Mouse (Mus musculus): ENCODE data around the gene BC005537.
"Not testable (repeated sequence)": the region's sequence is repeated elsewhere in the genome, so short reads cannot be mapped to it uniquely, and the experiment has no call there.

BC005537 gene

DNA sequence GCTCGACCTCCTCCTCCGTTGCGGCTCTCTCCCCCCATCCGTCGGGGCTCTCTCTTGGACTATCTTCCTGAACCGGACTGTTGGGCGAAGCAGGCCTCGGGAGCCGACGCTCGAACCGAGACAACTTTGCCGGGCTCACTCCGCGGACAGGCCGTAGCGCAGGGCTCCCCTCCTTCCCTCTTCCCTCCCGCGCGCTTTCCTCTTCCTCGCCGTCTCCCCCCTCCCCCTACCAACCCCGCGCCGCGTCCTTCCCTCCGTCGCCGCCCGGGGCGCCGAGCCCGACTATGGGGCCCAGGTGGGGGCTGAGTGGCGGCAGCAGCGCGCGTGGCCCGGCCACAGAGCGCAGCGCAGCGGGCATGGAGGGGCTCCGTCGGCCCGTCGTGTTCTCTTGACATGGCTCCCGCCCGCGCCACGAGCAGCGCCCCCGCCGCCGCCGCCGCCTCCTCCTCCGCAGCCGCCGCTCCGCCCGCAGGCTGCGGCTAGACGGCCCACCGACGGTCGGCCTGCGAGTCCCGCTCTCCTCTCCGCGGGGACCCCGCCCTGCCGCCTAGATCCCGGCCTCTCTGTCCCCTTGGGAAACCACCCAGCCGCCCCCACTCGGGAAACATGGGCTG is at the start of gene BC005537:
TSS of gene BC005537 (plus strand) at position 350 of the 614 bp plus-strand sequence.
- DNase-seq (ENCODE audit: low spot score in 2 of 2), result peak in 1 of 2 experiments; percentile 76

DNA sequence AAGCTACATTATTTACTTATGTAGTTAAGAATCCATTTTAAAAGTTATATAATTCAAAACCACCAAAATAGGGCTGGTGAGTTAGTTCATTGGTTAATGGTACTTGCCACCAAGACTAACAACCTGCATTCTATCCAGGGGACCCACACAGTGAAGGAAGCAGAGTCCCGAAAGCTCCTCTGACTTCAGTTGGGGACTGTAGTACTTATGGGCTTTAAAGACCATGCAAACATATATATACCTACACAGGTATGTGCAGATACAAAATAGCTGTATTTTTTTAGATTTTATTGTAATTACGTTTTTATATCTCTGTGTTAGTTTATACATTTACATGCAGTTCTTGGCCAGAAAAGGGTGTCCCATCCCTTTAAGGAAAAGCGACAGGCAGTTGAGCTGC is 44.7 kb upstream of the BC005537 start:
- no peak for DNase-seq (ENCODE audit: low spot score in 2 of 2)

DNA sequence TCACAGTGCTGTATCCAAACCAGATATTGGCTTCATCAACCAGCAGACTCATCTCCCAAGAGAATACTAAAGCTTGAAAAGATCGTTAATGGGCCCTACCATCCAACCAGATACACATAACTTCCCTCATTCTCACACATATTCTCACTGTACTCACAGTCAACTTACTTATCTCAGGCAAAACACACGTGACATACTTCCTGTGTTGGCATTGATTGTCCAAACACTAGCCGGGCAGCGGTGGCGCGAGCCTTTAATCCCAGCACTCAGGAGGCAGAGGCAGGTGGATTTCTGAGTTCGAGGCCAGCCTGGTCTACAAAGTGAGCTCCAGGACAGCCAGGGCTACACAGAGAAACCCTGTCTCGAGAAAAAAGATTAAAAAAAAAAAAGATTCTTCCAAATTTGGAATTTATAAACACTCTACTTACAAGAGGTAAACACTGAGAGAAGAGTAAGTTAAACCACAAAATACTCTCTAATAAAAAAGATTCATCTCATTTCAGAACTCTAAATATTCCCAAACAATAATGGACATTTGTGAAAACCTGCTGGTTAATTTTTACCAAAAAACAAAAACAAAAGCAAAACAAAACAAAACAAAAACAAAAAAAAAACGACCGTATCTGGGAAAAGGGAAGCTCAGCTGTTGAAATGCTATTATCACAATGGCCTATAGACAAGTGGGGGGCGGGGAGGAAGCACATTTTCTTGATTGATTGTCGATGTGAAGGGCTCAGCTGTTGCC is 43.5 kb upstream of the BC005537 start:
- no peak for DNase-seq (ENCODE audit: low spot score in 2 of 2)

DNA sequence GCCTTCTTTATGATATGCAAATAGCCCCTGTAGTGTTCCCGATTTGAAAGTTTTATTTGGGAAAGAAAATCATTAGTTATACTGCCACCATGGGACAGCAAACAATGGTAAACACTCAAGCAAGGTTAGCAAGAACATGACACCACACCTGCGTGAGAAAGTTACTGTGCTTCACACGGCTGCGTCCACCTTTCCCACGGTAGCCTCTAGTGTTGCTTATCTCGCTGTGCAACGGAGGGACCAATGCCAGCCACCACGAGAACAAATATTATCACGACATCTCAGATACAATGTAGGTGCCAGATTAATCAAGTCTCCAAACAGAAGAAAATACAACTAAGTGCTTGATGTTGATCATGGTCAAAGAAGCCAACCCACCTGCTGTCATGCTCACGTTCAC is 42.0 kb upstream of the BC005537 start:
- no peak for DNase-seq (ENCODE audit: low spot score in 2 of 2)

DNA sequence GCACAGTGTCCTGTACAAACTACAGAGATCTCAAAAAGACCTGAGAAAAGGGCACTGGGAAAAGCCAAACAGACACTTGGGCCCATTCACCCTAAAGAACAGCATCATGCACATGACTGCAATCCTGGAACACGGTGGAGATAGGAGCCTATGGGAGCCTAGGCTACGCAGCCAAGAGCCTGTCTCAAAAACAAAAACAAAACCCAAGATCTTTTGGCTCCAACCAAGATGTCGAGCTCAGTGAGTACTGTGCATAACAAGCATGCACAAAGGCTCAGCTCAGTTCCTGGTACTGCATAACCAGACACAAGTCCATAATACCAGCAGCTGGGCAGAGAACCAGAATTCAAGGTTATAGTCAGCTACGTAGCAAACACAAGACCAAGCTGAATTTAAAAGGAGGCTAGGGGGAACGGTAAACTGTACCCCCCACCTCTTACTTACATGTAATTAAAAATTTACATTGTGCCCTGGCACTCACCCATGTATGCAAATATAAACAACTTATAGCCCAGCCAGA is 41.0 kb upstream of the BC005537 start:
- DNase-seq (ENCODE audit: low spot score in 2 of 2), result no peak

DNA sequence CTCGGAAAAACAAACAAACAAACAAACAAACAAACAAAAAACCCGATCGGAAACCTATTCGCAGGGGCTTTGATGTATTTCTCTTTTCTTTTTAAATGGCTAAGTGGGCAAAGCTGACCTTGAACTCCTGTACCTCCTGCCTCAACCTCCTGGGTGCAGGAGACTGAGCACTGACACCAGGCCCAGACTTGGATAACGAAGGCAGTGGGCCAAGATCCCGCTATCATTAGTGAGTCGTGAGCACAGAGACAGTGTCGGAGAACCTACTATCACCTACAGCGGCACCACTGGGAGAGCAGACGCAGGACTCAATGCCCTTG is 40.4 kb upstream of the BC005537 start:
- no peak for DNase-seq (ENCODE audit: low spot score in 2 of 2)

DNA sequence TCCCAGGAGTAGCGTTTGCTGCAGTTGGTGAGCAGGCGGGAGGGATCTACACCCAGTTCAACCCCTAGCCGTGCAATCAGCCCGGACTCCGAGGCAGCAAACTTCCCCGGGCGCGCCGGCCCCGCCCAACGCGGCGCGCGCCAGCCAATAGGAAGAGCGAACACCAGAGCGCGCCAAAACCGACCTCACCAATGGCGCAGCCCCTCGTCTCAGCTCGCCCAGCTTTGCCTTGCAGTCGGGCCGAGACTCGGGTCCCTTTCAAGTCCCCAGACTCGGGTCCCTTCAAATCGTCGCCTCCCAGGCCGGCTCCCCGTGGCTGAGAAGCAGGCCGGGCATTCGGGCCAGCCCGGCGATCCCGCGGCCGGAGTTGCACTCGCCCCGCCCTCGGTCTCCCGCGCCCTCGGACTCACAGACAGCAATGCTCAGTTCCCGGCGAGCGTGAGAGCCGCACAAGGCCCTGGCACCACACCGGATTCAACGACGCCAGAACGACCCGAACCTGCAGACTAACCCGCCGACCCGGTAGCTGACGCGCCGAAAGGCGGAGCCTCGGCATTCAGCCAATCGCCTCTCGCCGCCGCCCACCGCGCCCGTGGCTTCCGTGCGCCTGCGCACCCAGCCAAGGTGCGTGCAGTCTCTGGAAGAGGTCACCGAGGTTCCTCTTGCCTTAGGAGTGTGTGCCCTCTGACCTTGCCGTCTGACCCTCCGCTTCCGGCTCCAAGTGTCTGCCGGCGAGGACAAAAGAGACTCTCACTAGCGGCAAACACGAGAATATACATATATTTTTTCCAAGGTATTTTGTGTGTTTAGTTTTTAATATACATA is 39.8 kb upstream of the BC005537 start, which contains the start of gene Gmnn:
TSS of gene Gmnn (minus strand) at position 521 of the 825 bp plus-strand sequence.
- DNase-seq (ENCODE audit: low spot score in 2 of 2), result peak; percentile 92 to 95

DNA sequence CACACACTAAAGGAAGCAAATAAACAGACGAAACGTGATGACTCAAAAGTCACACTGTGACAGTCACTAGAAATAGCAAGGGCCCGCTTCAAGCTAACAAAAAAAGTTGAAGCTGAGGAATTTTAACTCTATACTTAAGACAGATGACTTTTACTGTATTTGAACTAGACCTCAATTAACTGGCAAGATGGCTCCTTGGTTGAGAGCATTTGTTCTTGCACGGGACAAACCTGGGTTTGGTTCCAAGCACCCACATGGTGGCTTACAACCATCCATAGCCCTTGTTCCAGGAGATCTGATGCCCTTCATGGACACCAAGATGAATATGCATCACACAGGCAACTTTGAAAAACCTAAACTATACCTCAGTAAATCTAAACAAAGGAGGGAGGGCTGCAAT is 39.2 kb upstream of the BC005537 start:
- DNase-seq (ENCODE audit: low spot score in 2 of 2), result no peak

DNA sequence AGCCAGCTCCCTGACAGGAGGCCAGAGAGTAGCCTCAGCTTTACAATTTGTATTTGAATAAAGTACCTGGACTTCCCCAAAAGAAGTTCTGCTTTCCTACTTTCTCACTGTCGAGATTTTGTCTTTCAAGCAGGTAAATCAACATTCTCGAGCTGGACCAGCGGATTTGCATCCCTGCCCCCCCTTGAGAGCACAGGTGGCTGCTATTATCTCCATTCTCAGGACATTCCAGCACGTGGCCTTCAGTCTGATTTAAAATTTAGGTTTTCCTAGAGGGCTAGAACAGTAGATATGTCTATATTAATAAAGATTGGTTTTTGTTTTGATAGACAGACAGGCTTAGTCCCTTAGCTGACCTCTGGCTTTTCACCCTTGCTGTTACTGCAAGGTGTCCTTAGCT is 33.6 kb upstream of the BC005537 start:
- not testable (repeated sequence) for DNase-seq (ENCODE audit: low spot score in 2 of 2)

DNA sequence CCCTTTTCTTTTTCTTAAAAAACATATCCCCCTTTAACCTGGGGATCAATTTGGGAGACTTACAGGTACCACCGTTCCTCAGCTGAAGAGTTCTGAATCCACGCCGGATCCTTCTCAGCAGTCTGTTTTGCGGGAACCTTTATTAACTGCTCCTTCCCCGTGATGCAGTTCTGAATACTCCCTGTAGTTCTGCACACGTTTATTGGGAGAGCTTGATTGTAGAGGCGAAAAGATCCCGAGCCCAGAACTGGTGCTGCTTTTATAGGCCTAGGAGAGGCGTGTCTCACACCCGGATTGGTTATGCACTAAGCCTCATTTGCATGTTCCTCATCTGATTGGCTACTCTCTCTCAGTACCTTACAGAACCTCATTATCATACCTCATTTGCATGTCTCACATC is 30.0 kb upstream of the BC005537 start:
- not testable (repeated sequence) for DNase-seq (ENCODE audit: low spot score in 2 of 2)

DNA sequence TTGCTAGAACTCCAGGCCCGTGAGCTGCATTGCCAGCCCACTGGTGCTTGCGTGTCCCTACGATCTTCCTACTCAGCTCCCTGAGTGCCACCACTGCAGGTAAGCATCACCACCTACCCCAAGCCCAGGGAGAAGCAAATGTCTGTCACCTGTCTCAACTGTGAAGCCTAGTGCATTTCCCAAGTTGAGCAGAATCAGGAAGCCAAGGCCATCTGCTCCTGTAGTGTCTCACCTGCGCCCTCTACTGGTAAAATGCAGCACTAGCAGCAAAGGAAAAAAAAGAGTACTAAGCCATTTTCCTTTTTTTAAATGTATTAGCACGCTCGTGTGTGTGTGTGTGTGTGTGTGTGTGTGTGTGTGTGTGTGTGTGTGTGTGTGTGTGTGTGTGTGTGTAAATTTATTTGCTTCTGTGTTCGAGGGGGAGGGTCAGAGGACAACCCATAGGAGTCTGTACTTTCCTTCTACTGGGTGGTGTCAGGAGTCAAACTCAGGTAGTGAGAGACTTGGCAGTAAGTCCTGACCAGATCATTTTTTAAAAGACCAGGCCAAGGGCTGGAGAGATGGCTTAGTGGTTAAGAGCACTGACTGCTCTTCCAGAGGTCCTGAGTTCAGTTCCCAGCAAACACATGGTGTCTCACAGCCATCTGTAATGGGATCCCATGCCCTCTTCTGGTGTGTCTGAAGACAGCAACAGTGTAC is 25.2 kb upstream of the BC005537 start:
- peak; percentile 41 to 70 for DNase-seq (ENCODE audit: low spot score in 2 of 2)

DNA sequence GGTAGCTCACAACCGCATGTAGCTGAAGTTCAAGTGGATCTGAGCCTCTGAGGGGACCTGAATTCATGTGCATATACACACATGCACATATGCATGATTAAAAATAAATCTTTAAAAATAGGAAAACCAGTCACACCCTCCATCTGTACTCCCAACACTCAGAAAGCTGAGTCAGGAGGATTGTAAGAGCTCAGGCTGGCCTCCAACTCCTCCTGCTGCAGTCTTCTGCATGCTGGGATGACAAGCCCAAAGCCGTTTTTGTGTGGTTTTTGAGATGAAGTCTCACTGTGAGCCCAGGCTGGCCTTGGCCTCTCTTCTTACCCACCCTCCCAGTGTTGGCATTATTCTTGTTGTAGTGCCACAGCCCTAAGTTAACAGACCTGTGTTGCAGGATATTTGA is 23.4 kb upstream of the BC005537 start:
- no peak for DNase-seq (ENCODE audit: low spot score in 2 of 2)

DNA sequence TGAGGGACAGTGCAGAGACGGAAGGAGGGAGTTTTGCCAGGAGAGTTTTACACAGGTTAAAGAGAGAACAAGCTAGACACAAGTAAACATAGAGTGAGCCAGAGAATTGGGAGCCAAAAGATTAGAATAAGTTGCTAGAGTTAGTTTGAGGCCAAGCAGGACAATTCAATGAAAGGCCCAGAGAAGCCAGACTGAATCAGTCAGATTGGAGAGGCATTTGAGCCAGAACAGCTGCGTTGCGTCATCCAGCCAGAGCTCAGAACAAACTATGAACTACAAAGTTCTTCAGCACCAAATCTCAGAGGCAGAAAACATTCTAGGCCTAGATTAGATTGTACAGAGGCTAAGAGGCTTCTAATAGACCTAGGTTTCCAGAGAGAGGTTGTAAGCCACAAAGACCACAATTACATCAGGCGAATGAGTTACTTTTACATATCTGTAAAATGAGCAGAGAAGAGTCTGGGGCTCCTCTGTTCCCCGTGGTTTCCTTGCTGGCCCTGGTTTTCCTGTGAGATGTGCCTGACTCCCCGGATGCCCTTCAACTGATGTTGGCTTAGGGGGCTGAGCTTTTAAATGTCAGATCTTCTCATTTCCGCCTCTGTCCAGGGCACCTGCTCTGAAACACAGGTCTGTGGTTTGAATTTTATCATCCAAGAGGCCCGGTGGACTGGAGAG is 22.6 kb upstream of the BC005537 start:
- no peak for DNase-seq (ENCODE audit: low spot score in 2 of 2)

DNA sequence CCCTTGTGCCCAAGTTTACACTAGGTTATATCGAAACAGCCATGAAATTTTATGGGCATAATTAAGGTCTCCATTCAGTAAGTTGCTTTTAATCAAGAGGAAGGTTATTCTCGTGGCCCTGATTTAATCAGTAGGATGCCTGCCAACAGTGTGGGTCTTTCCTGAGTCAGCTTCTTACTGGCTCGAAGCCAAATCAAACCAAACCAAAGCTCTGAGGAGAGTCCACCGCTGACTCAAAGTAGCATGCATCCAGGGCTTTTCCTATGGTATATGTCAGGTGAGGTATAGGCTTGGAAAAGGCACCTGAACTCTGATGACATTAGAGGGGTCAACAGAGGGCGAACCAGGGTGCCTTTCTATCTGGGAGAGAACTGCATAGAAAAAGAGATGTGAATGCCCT is 19.5 kb upstream of the BC005537 start:
- no peak for DNase-seq (ENCODE audit: low spot score in 2 of 2)

DNA sequence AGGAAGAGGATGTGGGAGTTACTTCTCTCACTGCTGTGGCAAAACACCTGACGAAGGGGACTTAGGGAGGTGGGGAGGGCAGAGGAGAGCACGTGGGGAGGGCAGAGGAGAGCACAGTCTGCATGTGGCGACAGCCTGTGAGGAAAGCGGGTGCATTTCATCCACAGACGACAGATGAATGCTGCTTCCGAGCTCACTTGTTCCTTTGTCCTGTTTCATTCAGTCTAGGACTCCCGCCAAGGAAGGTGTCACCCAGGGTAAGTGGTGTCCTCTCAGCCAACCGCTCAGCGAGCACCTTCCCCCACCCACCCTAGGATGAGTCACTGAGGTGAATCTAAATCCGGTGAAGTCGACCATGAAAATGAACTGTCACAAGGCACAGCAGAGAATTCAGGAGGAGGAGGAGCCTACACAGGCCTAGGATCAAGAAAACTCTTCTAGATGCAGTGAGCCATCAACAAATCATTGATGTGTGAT is 15.4 kb upstream of the BC005537 start:
- DNase-seq (ENCODE audit: low spot score in 2 of 2), result no peak

DNA sequence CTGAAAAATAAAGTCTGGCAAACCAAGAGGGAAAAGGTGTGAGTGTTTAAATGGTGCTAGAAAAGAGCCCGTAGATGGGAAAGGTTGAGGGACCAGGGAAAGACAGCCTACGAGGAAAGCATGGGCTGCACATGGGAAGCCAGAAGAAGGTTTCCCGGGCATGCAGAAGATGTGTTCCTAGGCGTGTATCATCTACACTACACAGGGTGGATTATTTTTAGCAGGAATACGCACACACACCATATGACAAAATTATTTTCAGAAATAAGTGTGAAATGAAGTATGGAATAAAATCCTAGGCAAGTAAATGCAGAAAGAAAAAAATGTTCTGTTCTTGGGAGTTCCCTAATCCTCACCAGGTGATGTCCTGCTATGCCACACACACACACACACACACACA is 14.0 kb upstream of the BC005537 start:
- no peak for DNase-seq (ENCODE audit: low spot score in 2 of 2)

DNA sequence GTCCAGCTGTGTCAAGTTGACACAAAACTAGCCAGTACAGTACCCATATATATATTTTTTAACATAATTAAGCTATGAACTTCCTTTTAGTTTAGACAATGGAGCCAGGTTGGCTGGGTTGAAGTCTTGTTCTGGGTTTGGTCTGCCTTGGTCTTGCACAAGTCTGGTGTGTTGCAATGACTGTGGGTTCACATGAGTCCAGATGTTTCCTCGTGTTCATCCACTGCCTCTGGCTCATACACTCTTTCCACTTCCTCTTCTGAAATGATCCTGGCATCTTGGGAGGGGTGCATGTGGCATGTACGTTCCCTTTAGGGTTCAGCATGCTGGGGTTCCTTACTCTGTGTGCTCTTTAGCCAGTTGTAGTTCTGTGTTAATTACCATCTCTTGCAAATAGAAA is 10.1 kb upstream of the BC005537 start:
- DNase-seq (ENCODE audit: low spot score in 2 of 2), result no peak

DNA sequence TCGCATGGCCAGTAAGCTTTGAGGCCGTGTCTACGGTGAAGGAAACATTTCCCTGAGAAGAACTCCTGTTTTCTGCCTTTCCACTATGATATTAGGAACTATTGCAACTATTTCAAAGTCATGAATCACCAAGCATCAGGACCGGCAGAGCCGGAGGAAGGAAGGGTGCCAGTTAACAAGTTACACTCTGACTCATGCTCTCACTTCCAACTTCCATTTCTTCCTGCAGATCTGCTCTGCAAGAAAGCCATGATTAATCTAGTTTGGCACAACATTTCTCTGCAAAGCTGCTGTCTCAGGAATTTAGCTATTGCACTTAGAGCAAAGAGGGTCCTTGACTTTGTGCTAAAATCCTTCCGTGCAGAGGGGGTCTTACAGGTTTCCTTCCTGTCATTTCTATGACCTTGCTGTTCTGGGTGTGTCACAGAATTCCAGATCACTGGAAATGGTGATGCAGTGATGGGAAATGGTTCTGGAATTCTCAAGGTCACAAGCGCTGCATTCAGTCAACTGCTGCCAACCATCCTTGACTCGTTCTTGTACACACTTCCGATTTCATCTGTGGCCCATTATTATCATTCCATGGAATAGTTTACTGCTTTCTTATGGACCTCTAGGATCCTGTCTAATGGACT is 8.9 kb upstream of the BC005537 start:
- DNase-seq (ENCODE audit: low spot score in 2 of 2), result no peak

DNA sequence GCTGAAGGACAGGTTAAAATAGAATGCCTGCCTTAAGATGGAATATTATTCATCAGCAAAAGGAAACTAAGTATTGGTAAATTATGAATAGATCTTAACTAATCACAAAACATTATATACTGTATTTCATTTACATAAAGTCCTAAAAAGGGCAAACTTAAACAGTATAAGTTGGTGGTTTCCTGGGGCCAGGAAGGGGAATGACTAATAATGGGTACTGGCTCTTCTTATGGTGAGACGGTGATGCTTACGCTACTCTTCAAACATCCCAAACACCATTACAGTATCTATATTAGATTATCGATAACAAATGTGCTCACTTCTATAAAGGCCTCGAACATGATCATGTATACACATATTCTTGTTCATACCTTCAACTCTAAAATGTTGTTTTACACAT is 2.8 kb upstream of the BC005537 start:
- no peak for DNase-seq (ENCODE audit: low spot score in 2 of 2)

DNA sequence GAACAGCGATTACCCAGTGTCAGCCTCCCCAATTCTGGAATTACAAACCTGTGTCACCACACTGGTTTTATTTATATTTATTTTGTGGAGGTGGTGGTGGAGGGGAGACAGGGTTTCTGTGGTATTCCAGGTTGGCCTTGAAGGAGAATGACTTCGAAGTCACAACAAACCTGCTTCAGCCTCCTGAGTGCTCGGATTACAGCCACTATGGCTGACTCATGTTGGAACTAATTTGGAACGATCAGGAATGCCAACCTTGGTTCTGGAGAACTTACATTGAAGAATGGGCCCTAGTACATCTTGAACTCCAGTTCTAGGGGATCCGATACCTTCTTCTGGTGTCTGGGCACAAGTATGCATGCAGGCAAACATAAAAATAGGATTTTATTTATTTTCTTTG is 2.1 kb upstream of the BC005537 start:
- no peak for DNase-seq (ENCODE audit: low spot score in 2 of 2)
